Mouse (Mus musculus) MEL (cell line): ENCODE data around the gene Wdr35.

Source experiments
- BHLHE40 ChIP-seq: IDR thresholded peaks from 2 replicates; pipeline ENCODE4 v1.6.1; 2012; ENCODE audit warnings: low read depth, mild to moderate bottlenecking, inconsistent platforms, low read length, improper control_type of control experiment, borderline replicate concordance
- CHD2 ChIP-seq: IDR thresholded peaks from 2 replicates; pipeline ENCODE4 v1.6.1; 2011; ENCODE audit warnings: low read length, improper control_type of control experiment
- CTCF ChIP-seq, 3 experiments: IDR thresholded peaks in 2 of 3; conservative IDR thresholded peaks in 1 of 3; 2 replicates each; pipeline ENCODE4 v1.5.1; 2011 to 2012; ENCODE audit warnings: low read length in 3 of 3, low read depth in 2 of 3, mild to moderate bottlenecking in 2 of 3, improper control_type of control experiment in 1 of 3, inconsistent platforms in 1 of 3, mixed read lengths in 1 of 3, moderate library complexity in 1 of 3; ENCODE audit not compliant: control insufficient read depth in 1 of 3, insufficient read depth in 1 of 3, poor library complexity in 1 of 3, severe bottlenecking in 1 of 3
- EP300 ChIP-seq, 2 experiments: IDR thresholded peaks; 2 replicates each; pipeline ENCODE4 v1.6.1; 2011; ENCODE audit warnings: improper control_type of control experiment in 2 of 2, low read length in 2 of 2, low read depth in 1 of 2, mild to moderate bottlenecking in 1 of 2
- HCFC1 ChIP-seq: IDR thresholded peaks from 2 replicates; pipeline ENCODE4 v1.6.1; 2012; ENCODE audit warnings: low read depth, mild to moderate bottlenecking, inconsistent platforms, low read length, improper control_type of control experiment, moderate library complexity
- MAX ChIP-seq: IDR thresholded peaks from 2 replicates; pipeline ENCODE4 v1.6.1; 2011; ENCODE audit warnings: low read length, improper control_type of control experiment
- NRF1 ChIP-seq: IDR thresholded peaks from 2 replicates; pipeline ENCODE4 v1.6.1; 2014; ENCODE audit warnings: low read depth, mild to moderate bottlenecking, inconsistent platforms, low read length, improper control_type of control experiment, moderate library complexity; ENCODE audit not compliant: poor library complexity, insufficient read depth, severe bottlenecking
- POLR2A ChIP-seq, 2 experiments: IDR thresholded peaks; 2 replicates each; pipeline ENCODE4 v1.6.1; 2011 to 2012; ENCODE audit warnings: low read length in 2 of 2, mild to moderate bottlenecking in 2 of 2, control low read depth in 1 of 2, improper control_type of control experiment in 1 of 2, low read depth in 1 of 2, moderate library complexity in 1 of 2; ENCODE audit not compliant: control insufficient read depth in 1 of 2, insufficient read depth in 1 of 2, poor library complexity in 1 of 2
- RAD21 ChIP-seq: IDR thresholded peaks from 2 replicates; pipeline ENCODE4 v1.6.1; 2011; ENCODE audit warnings: mild to moderate bottlenecking, low read depth, low read length, improper control_type of control experiment
- TAL1 ChIP-seq: IDR thresholded peaks from 2 replicates; pipeline ENCODE4 v1.6.1; 2012; ENCODE audit warnings: mild to moderate bottlenecking, inconsistent platforms, low read length, moderate library complexity, mixed read lengths
- TCF12 ChIP-seq: IDR thresholded peaks from 2 replicates; pipeline ENCODE4 v1.6.1; 2014; ENCODE audit warnings: low read depth, mild to moderate bottlenecking, inconsistent platforms, low read length, improper control_type of control experiment, moderate library complexity
- USF1 ChIP-seq: IDR thresholded peaks from 2 replicates; pipeline ENCODE4 v1.6.1; 2014; ENCODE audit warnings: low read depth, mild to moderate bottlenecking, inconsistent platforms, low read length, improper control_type of control experiment, moderate library complexity
- USF2 ChIP-seq, 2 experiments: IDR thresholded peaks; 2 replicates each; pipeline ENCODE4 v1.6.1; 2011 to 2012; ENCODE audit warnings: improper control_type of control experiment in 2 of 2, low read length in 2 of 2, borderline replicate concordance in 1 of 2, inconsistent platforms in 1 of 2, low read depth in 1 of 2, mild to moderate bottlenecking in 1 of 2; ENCODE audit not compliant: insufficient read depth in 1 of 2
- ZKSCAN1 ChIP-seq: IDR thresholded peaks from 2 replicates; pipeline ENCODE4 v1.6.1; 2012; ENCODE audit warnings: low read depth, mild to moderate bottlenecking, inconsistent platforms, low read length, improper control_type of control experiment, moderate library complexity

DNA sequence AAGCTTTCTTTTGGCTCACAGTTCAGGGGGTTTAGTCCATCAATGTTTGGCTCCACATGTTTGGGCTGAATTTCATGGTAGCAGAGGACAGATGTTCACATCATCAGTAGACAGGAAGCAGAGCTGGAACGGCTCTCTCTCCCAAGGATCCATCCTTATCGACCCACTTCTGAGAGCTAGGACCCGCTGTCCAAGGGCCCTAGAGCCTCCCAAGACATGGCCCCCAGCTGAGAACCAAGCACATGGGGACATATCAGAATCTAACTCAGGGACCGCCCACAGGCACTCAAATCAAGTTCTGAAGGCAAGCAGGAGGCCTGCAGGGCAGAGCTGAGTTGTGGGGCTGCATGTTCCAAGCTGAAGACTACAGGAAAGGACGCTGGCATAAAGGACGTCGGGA, 71.0 kb downstream of the Wdr35 start:
- TF ChIP-seq POLR2A (IDR thresholded peaks at IDR 0.05; ENCODE audit: control insufficient read depth in 1 of 2, insufficient read depth in 1 of 2, low read depth in 1 of 2, low read length in 2 of 2, poor library complexity in 1 of 2) (no peak), USF1 (no peak), CTCF (IDR thresholded peaks at IDR 0.05 in 2 of 3, conservative IDR thresholded peaks at IDR 0.05 in 1 of 3; ENCODE audit: control insufficient read depth in 1 of 3, insufficient read depth in 1 of 3, low read depth in 2 of 3, low read length in 3 of 3, poor library complexity in 1 of 3, severe bottlenecking in 1 of 3) (no peak), BHLHE40 (no peak), MAX (no peak), USF2 (IDR thresholded peaks at IDR 0.05; ENCODE audit: borderline replicate concordance in 1 of 2, insufficient read depth in 1 of 2, low read depth in 1 of 2, low read length in 2 of 2) (no peak), TCF12 (no peak), RAD21 (no peak), TAL1 (no peak), EP300 (IDR thresholded peaks at IDR 0.05; ENCODE audit: low read depth in 1 of 2, low read length in 2 of 2) (no peak), NRF1 (no peak), CHD2 (no peak), ZKSCAN1 (no peak), HCFC1 (no peak)
